Mouse (Mus musculus) layer of hippocampus, adult 18-20 months (tissue): ENCODE data around the gene Cul1. TPM values are rescaled to one million over a fixed set of nuclear protein-coding genes. Genes with fewer than 3 reads are reported as not detected.
"Not testable (repeated sequence)": the region's sequence is repeated elsewhere in the genome, so short reads cannot be mapped to it uniquely, and the experiment has no call there.

ENCODE experiments used
- DNase-seq, 2 experiments: peaks; one replicate each; pipeline ENCODE4 v3.0.0; 2022; ENCODE audit warnings: low spot score in 2 of 2
- long read RNA-seq: library from polyadenylated mRNA; stranded (forward); transcript quantifications from one replicate; pipeline ENCODE4 v2.0.0, GENCODE M21; 2021
- total RNA-seq, 2 experiments: library from RNA; stranded (reverse); gene quantifications; 2 replicates each; pipeline ENCODE4 v1.2.3; 2021

The Cul1 gene
- total RNA-seq: 10 to 100 TPM; 98.0 to 99.4 TPM
- long read RNA-seq, transcript Cul1-201 (22 exons, 3,161 nt): major isoform, 115 of 148 reads
- long read RNA-seq, partial matches to known transcripts: 8 of 148 reads
- long read RNA-seq, other reads (novel, unspliced or antisense): 25 of 148 reads

DNA sequence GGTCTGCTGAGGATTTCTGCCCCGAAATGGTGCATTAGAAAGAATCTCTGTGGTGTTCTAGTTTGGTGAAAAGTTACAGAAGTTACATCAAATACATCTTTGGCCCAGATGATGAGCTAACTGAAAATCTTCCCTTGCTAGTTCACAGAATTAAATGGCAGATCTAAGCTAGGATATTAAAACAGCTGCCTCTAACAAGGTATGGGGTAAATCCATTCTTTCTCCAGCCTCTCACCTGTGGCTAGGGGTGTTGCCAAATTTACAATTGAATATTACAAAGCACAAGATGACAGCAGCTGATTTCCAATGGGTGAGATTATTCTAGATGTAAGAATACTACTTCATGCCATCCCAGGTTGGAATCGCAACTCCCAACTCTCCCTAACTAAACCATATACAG lies at the start of gene Cul1:
Gene Cul1, plus strand, starts transcription at position 301 of the 400 bp plus-strand sequence.
- DNase-seq: no peak

DNA sequence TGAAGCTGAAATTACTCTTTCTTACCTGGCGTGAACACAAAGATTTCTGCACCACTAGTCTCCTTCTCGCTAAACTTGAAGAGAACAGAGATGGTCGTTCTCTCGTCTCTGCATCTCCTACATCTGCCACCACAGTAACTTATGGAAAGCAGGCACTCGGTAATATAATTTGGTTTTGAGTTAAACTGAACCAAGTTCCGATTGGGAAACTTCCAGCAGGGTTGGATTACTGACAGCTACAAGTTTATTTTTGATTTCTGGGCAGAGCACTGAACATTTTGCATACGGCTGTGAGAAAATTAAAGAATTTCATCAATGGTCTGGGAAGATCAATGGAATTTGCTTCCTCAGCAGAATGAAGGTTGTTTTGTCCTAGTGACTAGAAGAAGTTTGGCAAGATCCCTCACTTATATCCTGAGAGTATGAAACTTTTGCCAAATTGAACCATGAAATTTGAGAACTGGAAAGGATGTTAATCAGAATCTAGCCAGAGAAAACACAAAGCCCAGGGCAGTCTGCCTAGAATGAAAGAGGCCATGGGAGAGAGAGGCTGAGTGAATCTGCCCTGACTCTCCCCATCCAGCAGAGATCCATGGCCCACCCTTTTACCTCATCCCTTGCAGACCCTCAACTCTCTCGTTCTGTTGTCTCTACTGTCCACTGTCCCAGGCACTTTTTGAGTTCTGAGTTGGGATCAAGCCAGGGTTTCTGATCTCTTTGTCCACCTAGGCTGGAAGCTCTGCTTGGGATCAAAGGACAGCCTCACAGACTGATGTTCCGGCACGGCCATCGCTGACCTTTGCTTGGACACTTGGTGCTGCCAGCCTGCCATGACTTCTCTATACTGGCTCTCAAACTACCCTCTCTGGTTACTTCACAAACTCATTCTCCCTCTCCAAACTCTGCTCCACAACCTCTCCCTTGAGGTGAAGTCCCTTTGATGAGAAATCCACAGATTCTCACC lies 48.5 kb upstream of the Cul1 start:
- DNase-seq: peak in 1 of 2 experiments; percentile 67

DNA sequence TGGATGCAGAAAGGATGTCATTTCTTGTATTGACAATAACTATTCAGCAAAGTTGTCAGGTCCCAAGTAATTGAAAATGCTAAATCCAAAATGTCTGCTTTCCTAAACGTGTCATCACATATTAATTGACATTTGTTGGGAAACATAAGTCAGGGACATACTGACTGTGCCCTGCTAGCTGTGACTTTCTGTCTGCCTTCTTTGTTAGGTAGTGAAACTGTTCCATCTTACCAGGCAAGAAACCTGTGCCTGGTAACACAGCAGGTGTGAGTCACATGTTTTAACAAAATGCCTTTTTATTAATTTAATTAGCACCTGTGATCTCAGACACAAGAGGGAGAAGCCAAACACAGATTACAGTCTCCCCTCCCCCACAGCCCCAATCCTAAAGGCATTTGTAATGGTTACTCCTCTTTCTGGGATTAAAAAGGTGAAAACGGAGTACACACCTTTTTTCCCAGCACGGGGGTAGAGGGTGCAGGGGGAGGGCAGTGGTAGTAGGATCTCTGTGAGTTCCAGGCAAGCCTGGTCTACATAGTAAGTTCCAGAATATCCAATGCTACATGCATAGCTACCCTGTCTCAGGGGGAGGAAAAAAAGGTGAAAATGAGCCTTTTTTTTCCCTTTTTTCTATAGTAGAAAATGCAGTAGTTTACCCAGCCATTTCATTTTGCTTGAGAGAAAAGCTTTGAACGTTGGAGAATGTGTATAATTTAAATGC lies 40.2 kb upstream of the Cul1 start:
- DNase-seq: no peak

DNA sequence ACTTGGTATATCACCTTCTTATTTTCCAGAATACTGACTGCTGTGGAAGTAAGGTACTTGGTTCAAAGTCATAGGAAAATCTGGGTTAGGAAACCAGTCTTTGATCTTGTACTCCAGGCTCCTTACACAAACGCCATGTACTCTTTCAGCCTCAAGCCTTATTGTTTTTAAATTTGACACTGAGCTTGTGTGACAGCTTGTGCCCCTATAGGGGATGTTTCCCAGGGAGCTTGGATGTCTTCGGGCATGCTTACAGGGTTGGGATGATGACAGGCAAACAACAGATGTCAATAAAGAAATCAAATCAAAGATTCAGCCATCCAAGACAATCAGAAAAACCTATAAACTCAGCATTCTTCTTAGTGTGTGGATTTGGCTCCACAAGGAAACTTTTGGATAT lies 39.5 kb upstream of the Cul1 start:
- DNase-seq: no peak

DNA sequence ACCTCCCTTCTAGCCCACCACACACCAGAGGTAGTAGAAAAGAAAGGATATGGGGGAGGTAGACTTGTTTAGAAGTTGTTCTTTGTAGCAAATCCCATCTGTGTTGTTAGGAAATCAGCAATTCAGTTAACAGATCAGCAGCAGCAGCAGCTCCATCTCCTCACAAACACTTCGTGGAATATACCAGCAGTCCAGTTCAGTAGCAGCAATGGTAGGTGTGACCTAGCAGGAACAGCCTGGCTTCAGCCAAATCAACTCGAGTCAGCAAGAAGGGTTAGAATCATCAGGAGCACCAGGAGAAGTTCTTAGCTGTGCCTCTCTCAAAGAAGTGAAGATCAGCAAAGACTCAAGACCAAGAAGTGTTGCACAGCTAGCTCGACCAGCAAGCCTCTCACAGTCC lies 34.5 kb upstream of the Cul1 start:
- DNase-seq: no peak

DNA sequence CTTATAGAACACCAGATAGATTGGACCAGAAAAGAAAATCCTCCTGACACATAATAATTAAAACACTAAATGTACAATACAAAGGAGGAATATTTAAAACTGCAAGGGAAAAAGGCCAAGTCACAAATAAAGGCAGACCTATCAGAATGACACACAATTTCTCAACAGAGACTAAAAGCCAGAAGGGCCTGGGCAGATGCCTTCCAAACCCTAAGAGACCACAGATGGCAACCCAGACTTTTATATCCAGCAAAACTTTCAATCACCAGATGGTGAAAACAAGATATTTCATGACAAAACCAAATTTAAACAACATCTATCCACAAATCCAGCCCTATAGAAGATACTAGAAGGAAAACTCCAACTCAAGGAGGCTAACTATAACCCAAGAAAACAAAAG lies 33.0 kb upstream of the Cul1 start:
- peak in 1 of 2 experiments; percentile 35 for DNase-seq

DNA sequence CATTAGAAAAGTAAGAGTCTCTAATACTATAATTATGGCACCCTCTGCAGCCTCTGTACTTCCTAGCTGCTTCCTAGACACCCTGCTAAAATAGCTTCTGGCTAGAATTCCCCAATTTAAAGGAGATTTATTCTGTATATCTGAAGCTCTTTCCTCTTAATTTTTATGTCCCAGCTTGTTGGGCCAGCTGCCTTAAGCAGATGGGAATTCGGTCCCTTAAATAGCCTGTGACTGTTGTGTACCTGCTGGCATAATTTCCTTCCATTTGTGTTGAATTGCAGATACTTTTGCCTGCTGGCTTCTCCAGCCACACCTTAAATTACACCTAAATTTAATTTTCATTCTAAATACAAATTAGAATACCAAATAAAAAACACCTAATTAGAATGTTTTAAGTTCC lies 32.0 kb upstream of the Cul1 start:
- DNase-seq: peak in 1 of 2 experiments; percentile 9

DNA sequence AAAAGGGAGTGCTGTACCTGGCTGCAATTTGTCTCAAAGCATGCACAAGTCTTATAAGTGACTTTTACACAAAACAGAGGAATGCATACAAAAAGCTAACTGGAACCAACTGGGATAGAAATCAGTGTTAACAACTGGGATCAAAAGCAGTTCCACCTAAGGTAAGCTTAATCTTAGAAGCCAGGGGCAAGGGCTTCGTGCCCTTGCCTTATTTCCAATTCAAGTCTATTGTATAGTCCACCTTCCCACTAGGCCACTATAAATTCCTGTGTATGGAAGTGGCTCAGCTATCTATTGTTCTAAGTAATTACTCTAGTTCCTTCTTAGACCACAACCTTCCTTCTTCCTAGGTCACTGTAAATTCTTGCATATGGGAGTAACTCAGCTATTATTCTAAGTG lies 27.1 kb upstream of the Cul1 start:
- no peak for DNase-seq

DNA sequence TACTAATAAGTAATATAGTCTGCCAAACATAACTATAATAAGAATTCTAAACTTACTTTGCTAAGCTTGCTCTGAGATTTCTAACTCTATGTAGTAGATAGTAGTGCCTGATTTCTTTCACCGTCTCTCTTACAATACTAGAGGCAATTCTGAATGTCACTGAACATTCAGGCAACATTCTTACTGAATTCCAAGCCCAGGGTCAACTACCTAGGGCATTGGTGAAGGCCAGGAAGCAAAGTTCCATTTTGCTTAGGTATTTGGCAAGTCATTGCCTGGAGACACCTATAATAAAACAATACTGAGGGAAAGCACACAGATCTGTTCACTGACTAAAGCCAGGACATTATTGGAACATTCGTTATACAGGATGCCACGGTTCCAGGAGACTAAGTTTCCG lies 26.6 kb upstream of the Cul1 start:
- DNase-seq: not testable (repeated sequence)

DNA sequence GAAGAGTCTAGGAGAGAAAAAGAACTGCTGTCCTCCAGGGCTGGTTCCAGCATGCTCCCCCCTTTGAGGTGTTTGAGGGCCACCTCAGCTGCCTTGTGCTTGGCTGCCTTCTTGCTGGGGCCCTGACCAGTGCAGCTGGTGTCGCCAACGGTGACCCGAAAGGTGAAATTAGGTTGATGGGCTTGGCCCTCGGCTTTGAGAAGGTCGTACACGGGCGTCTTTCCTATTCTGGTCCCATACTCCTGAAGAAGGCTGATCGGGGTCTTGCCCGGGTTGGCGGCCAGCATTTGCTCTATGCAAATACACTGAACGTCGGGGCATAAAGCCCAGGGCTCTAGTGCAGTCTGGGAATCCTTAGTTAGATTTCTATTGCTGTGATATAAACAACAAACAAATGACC lies 20.4 kb upstream of the Cul1 start:
- not testable (repeated sequence) for DNase-seq

DNA sequence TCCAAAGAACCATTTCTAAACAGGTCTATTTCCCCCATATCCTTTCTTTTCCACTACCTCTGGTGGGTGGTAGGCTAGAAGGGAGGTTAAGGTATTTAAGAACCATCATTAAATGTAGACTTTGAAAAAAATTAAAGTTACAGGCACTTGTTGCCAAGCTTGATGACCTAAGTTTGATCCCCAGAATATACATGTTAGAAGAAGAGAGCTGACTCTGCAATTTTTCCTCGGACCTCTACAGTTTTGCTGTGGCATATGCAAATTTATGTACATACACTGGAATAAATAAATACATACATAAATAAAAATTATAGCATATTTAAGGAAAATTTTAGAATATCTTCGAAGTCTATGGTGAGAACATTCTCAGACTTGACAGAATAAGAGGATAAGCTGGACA lies 13.1 kb upstream of the Cul1 start:
- no peak for DNase-seq

DNA sequence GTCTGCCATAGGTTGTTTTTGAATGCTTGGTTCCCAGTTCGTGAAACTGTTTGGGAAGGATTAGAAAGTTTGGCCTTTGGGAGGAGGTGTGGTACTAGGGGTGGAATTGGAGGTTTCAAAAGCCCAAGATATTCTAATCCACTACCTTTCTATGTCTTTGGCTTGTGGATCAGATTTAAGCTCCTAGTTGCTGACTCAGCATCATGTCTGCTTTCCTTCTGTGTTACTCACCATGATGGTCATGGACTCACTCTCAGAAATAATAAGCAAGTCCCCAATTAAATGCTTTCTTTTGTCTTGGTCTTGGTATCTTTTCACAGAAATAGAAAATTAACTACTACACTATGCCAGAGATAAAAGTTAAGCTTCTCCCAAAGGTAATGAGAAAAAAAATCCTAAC lies 5.5 kb upstream of the Cul1 start:
- DNase-seq: no peak

DNA sequence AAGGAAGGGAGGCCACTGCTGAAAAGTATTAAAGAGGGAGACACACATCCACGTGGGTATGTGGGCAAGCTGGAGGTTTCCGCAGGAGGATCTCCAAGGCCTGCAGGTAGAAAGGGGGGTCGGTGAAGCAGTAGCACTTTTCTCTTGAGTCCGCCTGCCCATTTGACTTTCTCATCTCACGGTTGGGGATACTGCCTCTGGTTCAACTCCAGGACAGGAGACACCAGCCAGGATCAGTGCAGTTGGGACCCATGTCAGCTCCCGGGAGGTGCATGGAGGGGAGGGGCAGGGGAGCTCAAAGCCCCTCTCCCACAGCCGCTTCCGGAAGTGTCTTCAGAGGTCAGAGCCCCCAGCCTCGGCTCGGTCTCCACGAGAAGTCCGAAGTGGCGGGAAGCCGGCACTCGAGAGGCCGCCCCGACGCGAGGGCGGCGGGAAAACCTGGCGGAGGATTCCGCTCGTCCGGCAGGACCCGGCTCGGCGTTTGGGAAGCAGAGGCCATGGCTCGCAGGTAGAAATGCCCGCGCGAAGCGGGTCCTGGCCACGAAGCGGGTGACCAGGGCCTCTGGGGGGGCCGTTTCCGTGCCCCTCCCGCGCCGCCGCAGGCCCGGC lies 428 bp downstream of the Cul1 start:
- peak in 1 of 2 experiments; percentile 28 for DNase-seq

DNA sequence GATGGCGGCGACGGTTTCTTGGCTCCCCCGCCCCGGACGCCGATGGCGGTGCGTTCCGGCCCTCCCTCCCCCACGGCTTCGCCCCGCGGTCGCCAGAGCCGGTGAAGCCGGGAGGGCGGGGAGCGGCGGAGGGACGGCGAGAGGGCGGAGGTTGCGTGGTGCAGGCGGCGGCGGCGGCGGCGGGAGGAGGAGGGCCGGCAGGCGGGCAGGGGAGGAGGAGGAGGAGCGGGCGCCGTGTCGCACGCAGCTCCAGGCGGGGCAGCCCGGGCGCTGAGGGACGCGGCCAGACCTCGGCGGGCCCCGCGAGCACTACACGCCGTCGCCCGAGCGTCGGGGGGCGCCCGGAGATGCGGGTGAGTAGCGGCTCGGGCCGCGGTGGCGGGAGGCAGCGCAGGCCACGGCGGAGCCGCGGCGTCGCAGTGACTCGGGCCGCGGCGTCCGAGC lies 955 bp downstream of the Cul1 start:
- DNase-seq: peak; percentile 67 to 70

DNA sequence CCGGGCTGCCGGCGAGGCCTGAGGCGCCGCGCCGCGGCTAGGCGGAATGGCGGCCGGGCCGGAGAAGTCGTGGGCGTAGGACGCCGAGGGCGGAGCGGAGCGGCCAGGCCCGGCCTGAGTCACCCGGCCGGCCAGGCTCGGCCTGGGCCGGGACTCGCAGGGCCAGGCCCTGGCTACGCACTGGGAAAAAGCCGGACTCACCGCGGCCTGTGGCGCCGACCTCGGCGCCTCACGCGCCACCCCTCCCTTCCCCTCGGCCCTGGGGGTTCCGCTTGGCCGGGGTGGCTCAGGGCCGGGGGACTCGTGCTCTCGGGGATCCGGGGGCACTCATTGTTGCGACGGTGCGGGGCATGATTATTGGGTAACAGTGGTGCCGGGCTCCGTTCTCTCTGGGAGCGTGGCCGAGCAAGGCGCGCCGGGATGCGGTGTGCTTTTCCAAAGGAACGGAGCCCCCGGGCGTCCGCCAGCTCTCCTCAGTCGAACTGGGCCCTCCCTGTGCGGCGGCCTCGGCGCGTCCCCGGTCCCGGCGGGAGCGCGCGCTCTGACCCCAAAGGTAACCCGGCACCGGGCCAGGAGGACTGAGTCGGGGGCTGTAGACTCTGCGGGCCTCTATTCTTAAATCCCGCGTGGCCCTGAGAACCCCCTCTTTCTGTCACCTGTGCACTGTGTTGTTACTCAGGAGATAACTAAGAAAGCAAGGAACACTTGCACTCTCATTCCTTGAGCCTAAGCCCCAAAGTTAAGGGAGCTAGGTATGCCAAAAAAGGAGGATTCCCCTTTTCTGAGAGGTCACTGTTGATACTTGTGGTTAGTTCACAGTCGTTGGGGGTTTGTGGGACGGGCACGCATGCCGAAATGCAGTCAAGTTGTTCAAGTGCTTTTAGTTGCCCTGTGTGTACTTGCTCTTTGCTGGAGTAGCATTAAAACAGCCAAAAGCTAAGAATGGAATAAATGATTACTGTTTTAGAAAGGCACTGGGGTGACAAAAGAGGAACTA lies 1.7 kb downstream of the Cul1 start:
- peak; percentile 35 to 54 for DNase-seq

DNA sequence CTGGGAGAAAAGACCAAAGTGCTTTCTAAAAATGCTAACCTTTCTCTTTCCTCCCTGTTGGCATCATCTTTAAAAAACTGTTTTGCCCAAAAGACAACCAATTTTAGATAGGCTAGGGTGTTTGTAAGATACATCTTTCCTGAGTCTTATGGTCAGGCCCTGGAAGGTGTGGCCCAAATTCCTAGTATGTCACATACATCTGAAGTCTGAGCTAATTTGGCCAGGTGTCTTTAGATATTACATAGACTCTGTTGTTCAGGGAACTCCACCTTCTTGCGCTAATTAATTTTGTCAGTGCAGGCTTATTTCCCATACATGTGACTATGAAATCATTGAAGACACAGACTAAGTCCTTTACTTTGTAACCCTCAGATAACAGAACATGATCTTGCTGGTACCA lies 2.6 kb downstream of the Cul1 start:
- DNase-seq: no peak

DNA sequence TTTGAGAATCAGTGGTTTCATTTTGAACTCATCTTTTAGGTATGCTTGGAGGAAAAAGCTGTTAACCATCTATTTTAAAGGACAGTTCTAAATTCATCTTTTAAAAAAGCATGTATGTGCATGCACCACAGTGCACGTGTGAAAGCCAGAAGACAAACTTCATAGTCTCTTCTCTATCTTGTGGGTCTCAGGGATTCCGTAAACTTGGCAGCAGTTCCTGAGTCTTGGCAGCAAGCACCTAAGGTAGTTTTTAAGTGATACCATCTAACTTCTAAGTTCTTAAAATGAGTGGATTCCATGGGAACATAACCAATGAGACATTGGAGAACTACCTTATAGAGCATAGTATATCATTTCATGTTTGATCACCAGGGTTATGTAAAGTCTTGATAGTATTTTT lies 3.7 kb downstream of the Cul1 start:
- no peak for DNase-seq

DNA sequence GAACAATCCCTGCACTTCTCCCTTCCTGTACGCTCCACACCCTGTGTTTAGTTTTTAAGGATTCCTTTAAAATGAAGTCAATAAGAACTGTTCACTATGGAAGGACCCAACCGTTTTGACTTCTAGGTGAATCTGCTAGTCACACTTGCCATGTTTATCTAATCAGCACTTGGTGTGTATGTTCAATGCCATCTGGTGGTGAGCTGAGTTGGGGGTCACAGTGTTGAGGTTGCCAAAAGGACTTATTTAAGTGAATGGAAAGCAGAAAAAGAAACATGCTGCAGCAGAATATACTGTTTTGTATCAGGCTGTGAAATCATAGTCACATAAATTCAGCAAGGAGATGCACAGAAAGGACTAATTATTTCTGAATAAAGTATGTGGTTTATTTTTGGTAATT lies 12.2 kb downstream of the Cul1 start:
- no peak for DNase-seq

DNA sequence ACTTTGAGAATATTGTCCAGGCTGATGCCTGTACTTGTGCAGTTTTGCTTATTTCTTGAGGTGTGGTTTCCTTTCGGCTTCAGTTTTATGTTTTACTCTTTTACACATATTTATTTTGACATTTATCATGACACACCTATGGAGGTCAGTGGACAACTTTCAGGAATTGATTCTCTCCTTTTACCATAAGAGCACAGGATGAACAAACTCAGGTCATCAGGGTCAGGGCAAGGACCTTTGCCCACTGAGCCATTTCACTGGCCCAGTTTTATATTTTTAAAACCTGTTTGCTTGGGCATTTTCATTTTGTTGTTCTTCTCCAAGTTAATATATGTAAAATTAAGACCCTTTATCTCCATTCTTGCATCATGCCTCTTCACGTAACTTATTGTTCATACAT lies 13.3 kb downstream of the Cul1 start:
- no peak for DNase-seq

DNA sequence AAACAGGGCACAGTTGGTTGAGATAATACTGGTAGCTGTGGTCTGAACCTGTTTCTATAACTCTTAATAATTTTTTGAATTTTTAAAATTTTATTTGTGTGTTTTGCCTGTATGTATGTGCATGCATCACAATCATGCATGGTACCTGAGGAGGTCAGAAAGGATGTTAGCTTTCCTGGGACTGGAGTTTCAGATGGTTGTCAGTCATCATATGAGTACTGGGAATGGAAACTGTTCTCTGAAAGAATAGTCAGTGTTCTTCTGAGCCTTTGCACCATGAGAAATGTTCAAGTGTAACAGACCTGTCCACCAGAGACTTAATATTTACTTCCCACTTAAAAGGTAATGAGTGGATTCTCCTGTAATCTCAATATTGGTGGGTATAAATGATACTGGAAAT lies 13.9 kb downstream of the Cul1 start:
- no peak for DNase-seq
